Mouse (Mus musculus): Measurements from ENCODE around the gene Fam227b.

Fam227b gene

GRCm38 (mm10) chr2:126060595-126060994 is 91.2 kb downstream of the Fam227b start:
- DNase-seq: no peak

GRCm38 (mm10) chr2:126053657-126054056 is 98.1 kb downstream of the Fam227b start:
- no peak for DNase-seq

GRCm38 (mm10) chr2:126052749-126053557 is 98.9 kb downstream of the Fam227b start:
- no peak for DNase-seq

GRCm38 (mm10) chr2:126045621-126046020 is 106.2 kb downstream of the Fam227b start:
- DNase-seq: no peak

GRCm38 (mm10) chr2:126042674-126043073 is 109.1 kb downstream of the Fam227b start:
- DNase-seq: no peak

GRCm38 (mm10) chr2:126041237-126041636 is 110.6 kb downstream of the Fam227b start:
- DNase-seq: no peak

- DNase-seq: no peak
These were observed 111.2 kb downstream of the Fam227b start for GRCm38 (mm10) chr2:126040651-126041050.

- DNase-seq: no peak
These were observed 112.4 kb downstream of the Fam227b start for GRCm38 (mm10) chr2:126039414-126039891.

- no peak for DNase-seq
These were observed 113.4 kb downstream of the Fam227b start for GRCm38 (mm10) chr2:126038221-126039000.

GRCm38 (mm10) chr2:126036121-126036520 is 115.7 kb downstream of the Fam227b start:
- DNase-seq: no peak

- no peak for DNase-seq
These were observed 116.6 kb downstream of the Fam227b start for GRCm38 (mm10) chr2:126035013-126035770.

GRCm38 (mm10) chr2:126034379-126035005 is 117.3 kb downstream of the Fam227b start, which contains the start of gene Fgf7:
Fgf7 (plus strand) TSS chr2:126034658.
- no peak for DNase-seq

GRCm38 (mm10) chr2:126033114-126033972 is 118.5 kb downstream of the Fam227b start:
- peak; percentile 7 for DNase-seq

- DNase-seq: no peak
These were observed 120.5 kb downstream of the Fam227b start for GRCm38 (mm10) chr2:126031186-126031900.

GRCm38 (mm10) chr2:126015763-126016473 is 135.9 kb downstream of the Fam227b start:
- DNase-seq: no peak

GRCm38 (mm10) chr2:126014989-126015710 is 136.7 kb downstream of the Fam227b start:
- DNase-seq: no peak

- no peak for DNase-seq
These were observed 145.1 kb downstream of the Fam227b start for GRCm38 (mm10) chr2:126006742-126007141.

- DNase-seq: peak; percentile 48
These were observed 145.7 kb downstream of the Fam227b start for GRCm38 (mm10) chr2:126006088-126006487.

GRCm38 (mm10) chr2:126002291-126002690 is 149.5 kb downstream of the Fam227b start:
- DNase-seq: no peak
